Mouse (Mus musculus): ENCODE data around the gene Stk4. TPM values are rescaled to one million over a fixed set of nuclear protein-coding genes. Genes with fewer than 3 reads are reported as not detected.

The Stk4 gene
- polyA plus RNA-seq, 1 experiment from 2014 or later = 14.2 TPM

DNA sequence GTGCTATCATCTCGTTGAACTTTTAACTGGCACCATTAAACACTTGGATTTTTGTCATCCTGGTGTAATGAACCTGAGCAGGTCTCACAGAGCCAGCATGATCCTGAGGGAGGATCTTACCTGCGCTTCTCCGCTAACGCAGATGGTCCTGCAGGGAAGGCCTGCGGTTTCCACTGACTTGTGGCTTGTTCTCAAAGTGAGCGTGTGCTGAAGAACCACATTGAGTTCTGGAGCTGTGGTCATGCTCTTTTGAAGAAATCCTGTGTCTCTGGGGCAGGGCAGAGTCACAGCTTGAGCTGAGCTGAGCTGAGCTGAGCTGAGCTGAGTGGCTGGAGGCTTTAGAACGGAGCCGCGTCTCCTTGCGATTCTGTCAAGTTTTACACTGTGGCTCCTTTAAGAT is 11.5 kb downstream of the Stk4 start:
- no peak for ATAC-seq (ENCODE audit: extremely low read depth, insufficient number of reproducible peaks, low FRiP score, low TSS enrichment)
- no peaks in the 10 kb centered on the region for H3K9me3 ChIP-seq
- no peak overlapping the region for H3K4me2 ChIP-seq
- no peak overlapping the region for H3K4me3 ChIP-seq
- H3K27ac ChIP-seq (replicated peaks) = no peak overlapping the region
- H3K36me3 ChIP-seq = peaks cover 71% of the 10 kb centered on the region
- H3K4me1 ChIP-seq = peaks cover 6% of the 10 kb centered on the region
- 95% methylated on average over 10 of the region's 10 CpGs for WGBS
- H3K9ac ChIP-seq = no peak overlapping the region; the same call in 1 of the 2 replicates
- H3K27me3 ChIP-seq (replicated peaks) = no peaks in the 10 kb centered on the region

DNA sequence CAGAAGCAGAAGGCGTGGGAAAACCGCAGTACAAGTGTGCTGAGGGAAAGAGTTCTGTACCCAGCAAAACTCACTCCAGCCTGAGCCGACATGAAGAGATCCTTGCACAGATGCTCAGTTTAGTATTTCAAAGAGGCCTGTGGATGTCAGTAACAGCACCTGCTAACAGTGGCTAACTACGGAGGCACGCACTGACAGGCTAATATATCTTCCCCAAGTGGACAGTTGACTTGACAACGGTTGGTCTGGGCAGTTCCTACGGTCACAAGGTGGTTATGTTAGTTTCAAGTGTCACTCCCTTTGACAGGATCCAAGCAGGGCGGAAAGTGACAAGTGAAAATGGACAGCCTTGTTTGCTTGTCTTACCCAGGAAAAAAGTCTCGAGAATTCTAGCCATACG is 12.1 kb downstream of the Stk4 start:
- ATAC-seq (ENCODE audit: extremely low read depth, insufficient number of reproducible peaks, low FRiP score, low TSS enrichment) = no peak
- Histone ChIP-seq H3K9ac (no peak overlapping the region), H3K9me3 (no peaks in the 10 kb centered on the region), H3K4me2 (no peak overlapping the region), H3K36me3 (peaks cover 76% of the 10 kb centered on the region), H3K27me3 (replicated peaks) (no peaks in the 10 kb centered on the region), H3K27ac (replicated peaks) (no peak overlapping the region), H3K4me3 (no peak overlapping the region), H3K4me1 (peaks cover under 1% of the 10 kb centered on the region)
- 60% methylated on average over 10 of the region's 10 CpGs for WGBS

DNA sequence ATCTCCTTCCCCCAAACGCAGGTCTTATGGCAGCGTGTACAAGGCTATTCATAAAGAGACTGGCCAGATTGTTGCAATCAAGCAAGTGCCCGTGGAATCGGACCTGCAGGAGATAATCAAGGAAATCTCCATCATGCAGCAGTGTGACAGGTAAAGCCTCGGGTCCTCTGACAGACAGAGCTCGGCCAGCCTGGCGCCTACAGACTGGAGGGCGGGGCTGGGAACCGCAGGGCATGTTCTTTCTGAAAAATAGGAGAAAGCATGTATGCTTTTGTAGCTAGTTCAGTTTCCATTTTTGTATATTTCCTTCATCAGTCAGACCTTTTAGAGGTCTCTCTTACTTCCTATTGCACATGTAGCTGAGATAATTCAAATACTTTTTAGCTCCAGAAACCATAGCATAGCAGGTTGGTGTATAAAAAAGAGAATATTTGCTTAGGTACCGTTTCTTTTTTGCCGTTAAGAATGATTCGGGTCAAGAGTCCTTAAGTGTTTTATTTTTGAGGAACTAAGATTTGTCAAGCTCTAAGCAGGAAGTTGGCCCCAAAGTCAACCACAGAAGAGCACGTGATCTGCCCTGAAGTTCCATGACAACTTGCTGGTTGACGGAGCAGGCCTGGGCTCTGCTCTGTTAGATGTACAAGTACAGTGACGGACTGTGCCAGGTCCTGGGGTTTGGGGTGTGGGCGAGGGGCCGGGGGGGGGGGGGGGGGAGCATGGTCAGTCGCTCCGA is 13.7 kb downstream of the Stk4 start:
- H3K27ac ChIP-seq (replicated peaks) = no peak overlapping the region
- 86% methylated on average over 19 of the region's 19 CpGs for WGBS

DNA sequence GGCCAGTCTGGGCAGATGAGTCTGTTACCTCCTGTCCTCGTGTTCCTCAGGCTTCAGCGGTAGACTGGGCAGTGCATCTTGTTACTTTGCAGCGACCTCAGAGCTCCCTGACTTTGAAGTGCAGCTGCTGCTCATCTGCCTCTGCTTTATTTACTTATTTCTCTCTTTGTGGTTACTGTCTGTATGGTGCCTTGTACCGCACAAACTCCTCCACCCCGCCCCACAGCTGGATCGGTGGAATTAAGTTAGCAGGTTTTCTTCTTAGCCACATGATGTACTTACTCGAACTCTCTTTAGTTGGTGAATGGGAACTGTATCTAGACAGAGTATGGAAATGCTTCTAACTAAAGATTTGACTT is 14.2 kb downstream of the Stk4 start:
- 87% methylated on average over 7 of the region's 7 CpGs for WGBS
- ATAC-seq (ENCODE audit: extremely low read depth, insufficient number of reproducible peaks, low FRiP score, low TSS enrichment) = no peak
- Histone ChIP-seq H3K9ac (no peak overlapping the region), H3K4me2 (no peak overlapping the region), H3K9me3 (no peaks in the 10 kb centered on the region), H3K4me1 (no peaks in the 10 kb centered on the region), H3K4me3 (no peak overlapping the region), H3K27ac (replicated peaks) (no peak overlapping the region), H3K36me3 (peaks cover 97% of the 10 kb centered on the region), H3K27me3 (replicated peaks) (no peaks in the 10 kb centered on the region)

More for the DNA sequence above, 13.7 kb downstream of the Stk4 start:
- Histone ChIP-seq H3K4me3 (no peak overlapping the region), H3K4me2 (no peak overlapping the region), H3K36me3 (peaks cover 92% of the 10 kb centered on the region), H3K9ac (no peak overlapping the region), H3K4me1 (no peaks in the 10 kb centered on the region), H3K9me3 (no peaks in the 10 kb centered on the region), H3K27me3 (replicated peaks) (no peaks in the 10 kb centered on the region)
- no peak for ATAC-seq (ENCODE audit: extremely low read depth, insufficient number of reproducible peaks, low FRiP score, low TSS enrichment)

DNA sequence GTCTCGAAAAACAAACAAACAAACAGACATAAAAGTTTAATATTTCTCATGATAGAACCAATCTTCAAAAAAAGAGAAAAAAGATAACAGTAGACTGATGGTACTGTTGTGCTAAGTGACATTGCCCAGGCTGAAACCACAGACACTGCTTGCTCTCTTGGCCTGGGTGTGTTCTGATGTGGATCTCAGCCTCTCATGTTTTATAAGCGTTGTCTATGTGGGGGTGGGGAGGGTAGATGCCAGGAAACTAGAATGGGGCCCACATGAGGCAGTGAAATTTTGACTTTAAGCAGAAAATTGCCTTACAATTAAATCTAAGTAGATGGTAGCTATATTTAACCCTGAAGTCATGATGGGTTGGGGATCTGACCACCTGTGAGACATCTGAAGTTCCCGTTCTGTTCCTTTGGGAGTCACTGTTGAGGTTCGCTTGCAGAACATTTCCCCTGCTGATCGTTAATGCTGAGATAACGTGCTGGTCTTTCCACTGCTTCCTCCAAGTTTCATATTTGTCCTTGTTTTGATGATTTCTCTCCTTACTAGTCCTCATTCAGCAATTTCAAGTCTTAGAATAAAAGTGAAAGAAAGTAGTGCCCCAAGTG is 17.4 kb downstream of the Stk4 start:
- Histone ChIP-seq H3K9me3 (no peaks in the 10 kb centered on the region), H3K4me3 (no peak overlapping the region), H3K27ac (replicated peaks) (no peak overlapping the region), H3K9ac (no peak overlapping the region), H3K4me2 (no peak overlapping the region), H3K27me3 (replicated peaks) (no peaks in the 10 kb centered on the region), H3K4me1 (no peaks in the 10 kb centered on the region), H3K36me3 (peaks cover 87% of the 10 kb centered on the region)
- no peak for ATAC-seq (ENCODE audit: extremely low read depth, insufficient number of reproducible peaks, low FRiP score, low TSS enrichment)
- WGBS = 82% methylated on average over 6 of the region's 6 CpGs

DNA sequence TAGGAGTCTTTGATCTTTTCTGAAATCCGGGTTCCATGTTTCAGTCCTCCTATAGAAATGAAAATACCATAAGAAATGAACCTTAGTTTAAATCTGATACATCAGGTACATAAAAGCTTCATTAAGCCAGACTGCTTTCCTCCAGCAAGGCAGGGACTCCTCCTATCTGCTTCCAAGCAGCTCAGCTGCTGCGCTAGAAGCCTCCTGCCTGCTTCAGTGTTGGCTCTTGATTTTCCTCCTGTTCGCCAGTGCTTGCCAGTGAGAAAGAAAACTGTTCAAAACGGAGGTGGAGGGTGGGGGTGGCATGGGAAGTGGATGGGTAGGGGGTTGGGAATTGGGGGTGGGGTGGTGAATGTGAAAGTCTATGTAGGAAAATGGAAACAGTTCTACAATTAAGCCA is 19.4 kb downstream of the Stk4 start:
- Histone ChIP-seq H3K4me3 (no peak overlapping the region), H3K4me1 (0 out of 2 replicates have a peak, but pooled peaks cover 3% of the 10 kb centered on the region), H3K4me2 (no peak overlapping the region), H3K36me3 (peaks cover 67% of the 10 kb centered on the region), H3K9me3 (no peaks in the 10 kb centered on the region), H3K27me3 (replicated peaks) (no peaks in the 10 kb centered on the region), H3K27ac (replicated peaks) (no peak overlapping the region), H3K9ac (no peak overlapping the region)
- WGBS = 86% methylated on average over 4 of the region's 4 CpGs
- no peak for ATAC-seq (ENCODE audit: extremely low read depth, insufficient number of reproducible peaks, low FRiP score, low TSS enrichment)

DNA sequence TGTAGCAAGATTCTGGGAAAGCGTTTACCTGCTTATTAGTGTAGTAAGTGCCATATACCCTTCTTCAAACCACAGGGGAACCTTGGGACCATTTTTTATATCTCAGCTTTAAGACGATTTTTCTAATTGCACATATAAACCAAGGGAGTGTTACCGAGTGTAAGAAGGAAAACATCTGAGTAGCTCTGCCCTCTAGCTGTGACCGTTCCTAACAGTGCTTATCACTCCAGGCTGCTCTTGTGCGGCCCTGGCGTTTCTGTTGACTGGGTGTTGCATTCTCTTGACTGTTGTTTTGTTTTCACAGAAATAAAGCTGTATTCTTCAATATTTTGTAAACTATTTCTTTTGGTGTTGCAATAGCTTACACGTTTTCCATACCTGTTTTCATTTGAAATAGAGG is 24.0 kb downstream of the Stk4 start:
- Histone ChIP-seq H3K27ac (replicated peaks) (no peak overlapping the region), H3K9me3 (no peaks in the 10 kb centered on the region), H3K27me3 (replicated peaks) (no peaks in the 10 kb centered on the region), H3K4me1 (0 out of 2 replicates have a peak, but pooled peaks cover 3% of the 10 kb centered on the region), H3K36me3 (peaks cover 55% of the 10 kb centered on the region), H3K4me2 (no peak overlapping the region), H3K4me3 (no peak overlapping the region), H3K9ac (no peak overlapping the region)
- WGBS = 39% methylated on average over 7 of the region's 7 CpGs
- ATAC-seq (ENCODE audit: extremely low read depth, insufficient number of reproducible peaks, low FRiP score, low TSS enrichment) = no peak

DNA sequence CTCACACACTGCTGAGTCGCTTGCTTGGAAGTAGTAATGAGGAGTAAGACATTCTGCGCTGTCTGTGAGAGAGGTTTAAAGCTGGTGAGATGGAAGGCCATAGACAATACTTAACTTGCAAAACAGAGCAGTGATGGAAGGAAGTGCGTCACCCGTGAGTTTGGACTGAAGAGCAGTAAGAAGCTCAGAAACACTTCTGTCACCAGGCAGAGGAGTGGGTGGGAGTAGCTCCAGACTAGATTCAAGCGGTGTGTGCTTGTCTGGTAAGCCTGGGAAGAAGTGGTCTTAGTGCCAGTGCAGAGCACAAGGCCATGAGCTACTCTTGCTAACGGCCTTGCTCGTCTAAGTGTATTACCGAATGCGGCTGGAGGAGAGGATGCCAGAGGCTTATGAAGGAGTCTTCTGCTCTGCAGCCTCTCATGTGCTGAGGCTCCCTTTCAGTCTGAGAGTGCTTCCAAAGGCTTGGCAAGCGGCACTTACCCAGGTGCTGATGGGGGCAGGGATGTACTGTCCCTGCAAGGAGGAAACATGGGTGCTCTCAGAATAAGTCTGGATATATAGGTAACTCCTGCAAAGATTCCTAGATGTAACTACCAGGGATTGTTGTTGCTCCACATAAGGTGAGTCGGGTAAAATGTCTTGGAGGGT is 28.6 kb downstream of the Stk4 start:
- Histone ChIP-seq H3K27ac (replicated peaks) (no peak overlapping the region), H3K9me3 (no peaks in the 10 kb centered on the region), H3K4me2 (no peak overlapping the region), H3K4me1 (0 out of 2 replicates have a peak, but pooled peaks cover 3% of the 10 kb centered on the region), H3K4me3 (no peak overlapping the region), H3K9ac (no peak overlapping the region), H3K27me3 (replicated peaks) (no peaks in the 10 kb centered on the region), H3K36me3 (peaks cover 64% of the 10 kb centered on the region)
- 91% methylated on average over 11 of the region's 11 CpGs for WGBS
- ATAC-seq (ENCODE audit: extremely low read depth, insufficient number of reproducible peaks, low FRiP score, low TSS enrichment) = no peak

DNA sequence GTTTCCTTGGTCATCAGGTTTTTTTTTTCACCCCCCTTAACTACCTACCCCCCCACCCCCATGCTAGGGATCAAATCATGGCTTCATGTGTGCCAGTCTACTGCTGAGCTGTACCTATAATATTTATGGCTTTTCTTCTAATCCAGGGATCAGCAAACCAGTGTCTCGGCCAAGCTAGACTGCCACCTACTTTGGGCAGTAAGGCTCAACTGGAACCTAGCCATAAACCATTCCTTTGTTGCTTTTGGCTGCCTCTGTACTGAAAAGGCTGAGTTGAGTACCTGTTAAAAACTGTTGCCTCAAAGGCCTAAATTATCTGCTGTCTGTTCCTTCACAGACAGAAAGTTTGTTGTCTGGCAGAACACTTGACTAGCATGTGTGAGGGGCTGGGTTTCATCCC is 31.8 kb downstream of the Stk4 start:
- Histone ChIP-seq H3K9ac (no peak overlapping the region), H3K27ac (replicated peaks) (no peak overlapping the region), H3K4me1 (peaks cover 6% of the 10 kb centered on the region), H3K9me3 (no peaks in the 10 kb centered on the region), H3K4me3 (no peak overlapping the region), H3K27me3 (replicated peaks) (no peaks in the 10 kb centered on the region), H3K36me3 (peaks cover 72% of the 10 kb centered on the region), H3K4me2 (no peak overlapping the region)
- ATAC-seq (ENCODE audit: extremely low read depth, insufficient number of reproducible peaks, low FRiP score, low TSS enrichment) = no peak
- WGBS = 83% methylated on average over 1 of the region's 1 CpGs

DNA sequence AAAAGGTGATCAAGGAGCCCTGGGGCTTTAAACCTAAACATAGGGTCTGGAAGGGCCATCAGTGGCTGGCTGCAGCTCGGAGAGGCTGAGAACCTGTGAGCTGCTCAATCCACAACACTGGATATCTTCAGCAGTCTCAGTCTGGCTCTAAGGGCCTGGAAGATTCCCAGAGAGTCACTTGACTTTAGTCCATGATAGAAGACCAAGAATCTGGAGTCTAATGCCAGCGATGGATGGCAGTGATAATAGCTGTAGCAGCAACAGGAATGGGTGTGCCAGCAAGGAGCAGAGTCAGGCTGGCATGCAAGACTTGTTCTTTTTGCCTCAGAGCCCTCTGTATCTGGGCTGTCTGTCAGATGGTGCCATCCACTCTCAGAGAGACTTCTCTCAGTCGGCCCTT is 32.2 kb downstream of the Stk4 start:
- H3K36me3 ChIP-seq = peaks cover 74% of the 10 kb centered on the region
- WGBS = 76% methylated on average over 3 of the region's 3 CpGs
- no peak overlapping the region for H3K9ac ChIP-seq
- H3K4me3 ChIP-seq = no peak overlapping the region
- no peak overlapping the region for H3K4me2 ChIP-seq
- no peaks in the 10 kb centered on the region for H3K9me3 ChIP-seq
- H3K27ac ChIP-seq (replicated peaks) = no peak overlapping the region
- H3K4me1 ChIP-seq = peaks cover 11% of the 10 kb centered on the region
- ATAC-seq (ENCODE audit: extremely low read depth, insufficient number of reproducible peaks, low FRiP score, low TSS enrichment) = no peak
- no peaks in the 10 kb centered on the region for H3K27me3 ChIP-seq (replicated peaks)

DNA sequence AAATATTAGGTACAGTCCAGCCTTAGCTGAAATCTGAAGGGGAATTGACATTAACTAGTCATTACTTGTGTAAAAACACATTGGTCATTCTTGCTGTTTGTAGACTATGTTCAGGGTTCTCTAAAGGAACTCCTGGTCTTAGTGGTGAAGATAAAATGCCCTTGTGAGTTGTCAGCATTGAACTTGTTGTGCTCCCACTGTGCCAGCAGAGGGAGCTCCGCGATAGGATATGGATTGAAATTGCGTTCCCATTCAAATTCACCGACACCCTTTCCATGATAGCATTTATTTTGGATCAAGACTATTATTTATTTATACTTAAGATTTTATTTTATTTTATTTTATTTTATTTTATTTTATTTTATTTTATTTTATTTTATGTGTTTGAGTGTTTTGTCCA is 33.4 kb downstream of the Stk4 start:
- WGBS = 31% methylated on average over 4 of the region's 4 CpGs
- Histone ChIP-seq H3K9me3 (no peaks in the 10 kb centered on the region), H3K4me2 (no peak overlapping the region), H3K27me3 (replicated peaks) (no peaks in the 10 kb centered on the region), H3K36me3 (peaks cover 64% of the 10 kb centered on the region), H3K9ac (no peak overlapping the region), H3K27ac (replicated peaks) (no peak overlapping the region), H3K4me1 (peaks cover 21% of the 10 kb centered on the region), H3K4me3 (no peak overlapping the region)
- ATAC-seq (ENCODE audit: extremely low read depth, insufficient number of reproducible peaks, low FRiP score, low TSS enrichment) = no peak

Data from heart, embryonic 13.5 days (tissue).